Mouse (Mus musculus) midbrain, postnatal 0 days (tissue): ENCODE measurements around the gene Gucy1a1. TPM values are rescaled to one million over a fixed set of nuclear protein-coding genes. Genes with fewer than 3 reads are reported as not detected.

Experiments used
- ATAC-seq: fragments of 200-750 bp; cut with Nextera tagmentation; 2 replicates; pipeline ENCODE4 v1.8.0; 2017; ENCODE audit warnings: moderate number of reproducible peaks, mild to moderate bottlenecking, moderate TSS enrichment, moderate library complexity; ENCODE audit not compliant: low FRiP score
- DNase-seq: peaks from one replicate; pipeline ENCODE4 v3.0.0-alpha.2; 2015; ENCODE audit warnings: low spot score
- H3K27ac ChIP-seq: fragments of 300-500 bp; sonication (generic); 2 replicates; pipeline ENCODE4 v1.5.1; 2014; ENCODE audit warnings: low read depth, mild to moderate bottlenecking, low read length, mixed read lengths
- H3K27me3 ChIP-seq: fragments of 300-500 bp; sonication (generic); 2 replicates; pipeline ENCODE4 v1.6.1; 2014; ENCODE audit warnings: low read length, control low read depth, mixed read lengths; ENCODE audit not compliant: insufficient read depth
- H3K36me3 ChIP-seq: fragments of 300-500 bp; sonication (generic); 2 replicates; pipeline ENCODE4 v1.6.1; 2014; ENCODE audit warnings: low read length, control low read depth, mixed read lengths; ENCODE audit not compliant: insufficient read depth
- H3K4me1 ChIP-seq: fragments of 300-500 bp; sonication (generic); 2 replicates; pipeline ENCODE4 v1.6.1; 2014; ENCODE audit warnings: mild to moderate bottlenecking, control low read depth, antibody characterized with exemption, low read length, mixed read lengths; ENCODE audit not compliant: insufficient read depth
- H3K4me2 ChIP-seq: fragments of 300-500 bp; sonication (generic); 2 replicates; pipeline ENCODE4 v1.6.1; 2014; ENCODE audit warnings: low read depth, mild to moderate bottlenecking, low read length, mixed read lengths; ENCODE audit not compliant: poor library complexity, severe bottlenecking
- H3K4me3 ChIP-seq: fragments of 300-500 bp; sonication (generic); 2 replicates; pipeline ENCODE4 v1.5.1; 2014; ENCODE audit warnings: low read depth, mild to moderate bottlenecking, low read length, moderate library complexity
- H3K9ac ChIP-seq: fragments of 300-500 bp; sonication (generic); replicated peaks from 2 replicates; pipeline ENCODE4 v1.6.1; 2014; ENCODE audit warnings: mild to moderate bottlenecking, low read length, moderate library complexity, mixed read lengths; ENCODE audit not compliant: poor library complexity, severe bottlenecking
- H3K9me3 ChIP-seq: fragments of 300-500 bp; sonication (generic); 2 replicates; pipeline ENCODE4 v1.6.1; 2016; ENCODE audit warnings: low read length, control low read depth
- CTCF ChIP-seq: IDR thresholded peaks from 2 replicates; pipeline ENCODE4 v1.5.1; 2016; ENCODE audit warnings: antibody characterized with exemption, mild to moderate bottlenecking
- WGBS: fragments of 180-500 bp; shearing (Covaris S2); extraction: QIAGEN DNeasy Blood & Tissue Kit; methylation state at CpG from one replicate; pipeline ENCODE4 v1.1.7; 2014; 5-methylcytosine and 5-hydroxymethylcytosine counted together
- polyA plus RNA-seq: library from polyadenylated mRNA; unstranded; fragments of >200 nt; fragmentation: Nextera tagmentation; extraction: Ambion mirVana; gene quantifications from 2 replicates; pipeline ENCODE4 v1.2.1, GENCODE M21; 2015
- total RNA-seq: library from RNA; depleted of rRNA; stranded (reverse); fragments of >200 nt; gene quantifications from 2 replicates; pipeline ENCODE4 v1.2.3, GENCODE M21; 2014

Gucy1a1 gene
- total and polyA plus RNA-seq, 2 experiments from 2014 or later, result 21.4 to 45.7 TPM

DNA sequence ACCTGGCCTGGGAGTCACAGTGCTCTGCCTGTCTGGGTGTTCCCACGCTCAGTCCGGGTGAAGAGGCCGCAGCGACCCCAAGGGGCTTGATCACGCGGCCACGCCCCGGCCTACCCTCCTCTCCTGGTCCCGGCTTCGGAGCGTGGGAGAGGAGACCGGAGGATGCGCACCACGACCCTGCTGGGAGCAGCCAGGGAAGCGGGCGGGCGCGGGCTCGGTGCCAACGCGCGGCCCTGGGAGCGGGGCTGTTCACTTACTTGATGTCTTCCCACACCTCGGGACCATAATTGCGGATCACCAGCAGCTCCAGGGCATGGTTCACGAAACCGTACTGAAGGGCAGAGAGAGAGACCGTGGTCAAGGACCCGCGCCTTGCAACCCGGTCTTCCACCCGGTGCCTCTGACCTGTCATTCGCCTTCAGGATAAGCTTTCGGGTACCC, 71.8 kb downstream of the Gucy1a1 start:
- Histone ChIP-seq H3K4me3 (peak overlapping the region; percentile 68), H3K27me3 (no peaks in the 10 kb centered on the region), H3K9me3 (no peaks in the 10 kb centered on the region), H3K9ac (peak overlapping the region; percentile 85), H3K4me1 (0 out of 2 replicates have a peak, but pooled peaks cover 2% of the 10 kb centered on the region), H3K4me2 (peak overlapping the region; percentile 81), H3K36me3 (no peaks in the 10 kb centered on the region), H3K27ac (peak overlapping the region; percentile 87)
- TF ChIP-seq CTCF, result 0 out of 2 replicates have a peak, but pooled peaks have one; percentile 11
- under 1% methylated on average over 34 of the region's 34 CpGs for WGBS
- ATAC-seq (peak; percentile 70), DNase-seq (peak; percentile 56)

DNA sequence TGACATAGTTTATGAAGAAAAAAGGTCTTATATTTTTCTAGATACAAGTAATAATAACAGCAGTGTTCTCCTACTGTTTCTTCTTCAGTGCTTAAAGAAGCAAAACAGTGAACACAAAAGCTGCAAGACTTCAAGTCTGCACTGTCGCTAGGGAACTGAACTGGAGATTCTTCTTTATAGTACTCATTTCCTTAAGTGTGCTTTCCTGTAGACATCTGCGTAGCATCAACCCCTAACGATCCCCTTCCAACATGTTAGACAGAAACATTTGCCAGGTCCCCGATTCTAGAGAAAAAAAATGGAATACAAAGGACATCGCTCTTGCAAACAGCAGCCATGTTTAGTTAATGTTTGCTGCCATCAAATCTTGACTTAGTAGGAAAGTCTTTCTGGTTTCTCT, 77.8 kb downstream of the Gucy1a1 start:
- Histone ChIP-seq H3K36me3 (no peaks in the 10 kb centered on the region), H3K9ac (no peak overlapping the region), H3K4me1 (no peaks in the 10 kb centered on the region), H3K9me3 (no peaks in the 10 kb centered on the region), H3K27me3 (no peaks in the 10 kb centered on the region), H3K27ac (no peak overlapping the region), H3K4me3 (no peak overlapping the region), H3K4me2 (no peak overlapping the region)
- ATAC-seq (no peak), DNase-seq (no peak)
- WGBS, result 89% methylated on average over 5 of the region's 5 CpGs
- no peak for TF ChIP-seq CTCF

DNA sequence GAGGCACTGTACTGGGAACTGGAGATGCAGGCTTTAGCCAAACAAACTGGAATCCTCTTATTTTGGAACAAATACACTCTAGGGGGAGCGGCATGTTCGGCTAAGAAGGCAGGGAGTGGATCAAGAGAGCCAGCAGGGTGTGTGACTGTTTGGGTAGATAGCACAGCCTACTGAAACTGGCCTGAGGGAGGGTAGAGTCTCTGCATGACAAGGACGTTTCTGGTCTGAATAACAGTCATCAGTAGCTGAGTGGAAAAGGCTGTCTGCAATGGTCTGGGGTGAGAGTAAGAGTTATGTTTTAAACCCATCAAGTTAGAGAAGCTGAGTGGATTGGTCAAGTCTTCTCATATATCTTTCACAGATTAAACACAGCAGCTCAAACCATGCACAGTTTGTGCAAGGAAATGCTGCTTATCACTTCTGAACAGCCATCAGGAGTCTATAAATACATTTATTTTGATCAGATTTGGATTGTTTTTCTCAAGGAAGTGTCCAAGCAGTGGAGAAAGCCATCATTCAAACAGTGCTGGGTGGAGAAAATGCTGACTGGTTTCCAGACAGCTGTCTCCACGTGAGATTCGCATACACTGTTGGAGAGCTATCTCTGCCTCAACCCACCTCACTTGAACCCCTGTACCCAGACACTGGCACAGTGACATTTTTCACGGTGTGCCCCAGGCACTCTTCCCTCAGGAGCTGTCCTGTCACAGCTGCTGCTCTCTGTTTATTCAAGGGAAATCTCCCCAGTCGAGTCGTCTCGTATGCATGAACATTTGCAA, 84.0 kb downstream of the Gucy1a1 start:
- ATAC-seq (no peak), DNase-seq (no peak)
- Histone ChIP-seq H3K27me3 (no peaks in the 10 kb centered on the region), H3K4me1 (no peaks in the 10 kb centered on the region), H3K9ac (no peak overlapping the region), H3K4me2 (no peak overlapping the region), H3K36me3 (no peaks in the 10 kb centered on the region), H3K4me3 (no peak overlapping the region), H3K9me3 (no peaks in the 10 kb centered on the region), H3K27ac (no peak overlapping the region)
- WGBS, result 36% methylated on average over 9 of the region's 9 CpGs
- TF ChIP-seq CTCF, result no peak

DNA sequence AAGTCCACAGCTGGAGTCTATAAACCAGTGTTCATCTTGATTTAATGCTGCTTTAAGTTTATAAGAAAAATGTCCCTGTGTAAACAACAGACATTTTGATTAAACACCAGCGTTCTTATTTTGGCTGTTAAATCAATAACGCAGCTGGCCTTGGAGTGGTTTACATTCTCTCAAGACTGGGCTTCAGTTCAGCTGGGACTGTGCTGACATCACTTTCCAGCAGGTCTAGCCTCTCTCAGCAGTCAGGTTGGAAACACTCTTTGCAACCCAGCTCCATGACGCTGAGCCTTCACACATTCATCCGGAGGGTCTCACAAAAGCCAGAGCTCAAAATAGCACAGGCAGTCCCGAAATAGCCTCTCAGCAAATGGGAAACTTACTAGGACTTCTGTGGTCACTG, 88.4 kb downstream of the Gucy1a1 start:
- H3K4me3 ChIP-seq, result no peak overlapping the region
- 68% methylated on average over 5 of the region's 5 CpGs for WGBS
- H3K4me2 ChIP-seq, result no peak overlapping the region
- no peak overlapping the region for H3K9ac ChIP-seq
- ATAC-seq, result no peak
- H3K36me3 ChIP-seq, result 0 out of 2 replicates have a peak, but pooled peaks cover 2% of the 10 kb centered on the region
- no peaks in the 10 kb centered on the region for H3K27me3 ChIP-seq
- H3K4me1 ChIP-seq, result no peaks in the 10 kb centered on the region
- DNase-seq, result no peak
- no peak for TF ChIP-seq CTCF
- no peaks in the 10 kb centered on the region for H3K9me3 ChIP-seq
- no peak overlapping the region for H3K27ac ChIP-seq

DNA sequence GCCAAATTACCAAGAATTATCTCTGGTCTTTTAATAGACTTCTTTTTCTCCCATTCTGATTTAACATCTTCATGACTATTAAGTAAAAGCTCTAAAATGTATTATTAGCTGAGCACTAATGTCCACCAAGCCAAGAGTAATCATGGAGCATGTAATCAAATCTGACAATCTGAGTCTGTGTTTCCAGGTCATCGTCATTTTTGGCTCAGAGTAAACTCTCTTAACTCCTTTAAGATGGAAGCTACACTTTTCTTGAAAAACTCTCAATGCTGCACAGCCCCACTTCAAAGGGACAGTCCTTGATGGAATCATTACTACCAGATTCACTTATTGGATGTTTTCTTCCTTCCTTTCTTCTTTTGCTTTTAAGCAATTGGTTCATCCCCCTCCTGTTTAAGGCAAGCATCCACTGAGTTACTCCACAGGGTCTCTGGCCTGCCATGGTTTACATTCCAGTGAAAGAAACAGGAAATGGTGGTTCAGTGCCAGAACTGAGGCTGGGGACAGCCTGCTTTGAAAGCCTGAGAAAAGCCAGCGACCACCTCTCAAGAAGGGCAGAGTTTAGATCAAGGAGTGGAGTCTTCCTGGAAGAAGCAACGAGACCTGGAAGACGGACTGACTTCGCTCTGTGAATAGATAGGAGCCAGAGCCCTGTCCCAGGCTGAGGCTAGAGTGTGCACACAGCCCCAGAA, 91.2 kb downstream of the Gucy1a1 start:
- ATAC-seq (no peak), DNase-seq (no peak)
- no peak for TF ChIP-seq CTCF
- Histone ChIP-seq H3K36me3 (0 out of 2 replicates have a peak, but pooled peaks cover 2% of the 10 kb centered on the region), H3K27ac (no peak overlapping the region), H3K4me2 (no peak overlapping the region), H3K4me3 (no peak overlapping the region), H3K9me3 (no peaks in the 10 kb centered on the region), H3K4me1 (no peaks in the 10 kb centered on the region), H3K27me3 (no peaks in the 10 kb centered on the region), H3K9ac (no peak overlapping the region)
- 58% methylated on average over 5 of the region's 5 CpGs for WGBS

DNA sequence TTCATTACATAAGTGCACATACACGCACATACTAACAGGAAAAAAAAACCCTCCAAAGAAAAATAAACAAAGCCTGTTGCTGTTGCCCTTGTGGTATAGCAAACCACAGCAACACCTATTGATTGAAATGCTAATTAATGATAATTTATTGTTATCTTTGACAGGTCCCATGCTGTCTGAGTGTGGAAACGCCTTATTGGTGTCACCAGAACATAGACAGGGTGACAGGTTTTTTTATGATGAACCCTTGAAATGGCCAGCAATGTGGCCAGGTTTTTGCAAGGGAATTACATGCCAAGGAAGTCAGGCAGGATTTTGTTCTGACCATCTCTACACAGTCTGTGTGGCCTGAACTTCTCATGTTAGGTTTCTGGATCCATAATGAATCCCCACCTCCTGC, 93.6 kb downstream of the Gucy1a1 start:
- no peak for TF ChIP-seq CTCF
- Histone ChIP-seq H3K4me1 (no peaks in the 10 kb centered on the region), H3K27me3 (no peaks in the 10 kb centered on the region), H3K4me2 (no peak overlapping the region), H3K4me3 (no peak overlapping the region), H3K36me3 (0 out of 2 replicates have a peak, but pooled peaks cover 2% of the 10 kb centered on the region), H3K27ac (no peak overlapping the region), H3K9me3 (no peaks in the 10 kb centered on the region), H3K9ac (no peak overlapping the region)
- DNase-seq (no peak), ATAC-seq (no peak)
- 45% methylated on average over 2 of the region's 2 CpGs for WGBS
